Mouse (Mus musculus) left cerebral cortex, adult 9 months (tissue): Measurements from ENCODE around the gene Zfp709.
"Not testable (repeated sequence)": the region's sequence is repeated elsewhere in the genome, so short reads cannot be mapped to it uniquely, and the experiment has no call there.

ENCODE experiments used
- DNase-seq, 2 experiments: peaks; one replicate each; pipeline ENCODE4 v3.0.0; 2022; ENCODE audit warnings: low spot score in 2 of 2

The Zfp709 gene

DNA sequence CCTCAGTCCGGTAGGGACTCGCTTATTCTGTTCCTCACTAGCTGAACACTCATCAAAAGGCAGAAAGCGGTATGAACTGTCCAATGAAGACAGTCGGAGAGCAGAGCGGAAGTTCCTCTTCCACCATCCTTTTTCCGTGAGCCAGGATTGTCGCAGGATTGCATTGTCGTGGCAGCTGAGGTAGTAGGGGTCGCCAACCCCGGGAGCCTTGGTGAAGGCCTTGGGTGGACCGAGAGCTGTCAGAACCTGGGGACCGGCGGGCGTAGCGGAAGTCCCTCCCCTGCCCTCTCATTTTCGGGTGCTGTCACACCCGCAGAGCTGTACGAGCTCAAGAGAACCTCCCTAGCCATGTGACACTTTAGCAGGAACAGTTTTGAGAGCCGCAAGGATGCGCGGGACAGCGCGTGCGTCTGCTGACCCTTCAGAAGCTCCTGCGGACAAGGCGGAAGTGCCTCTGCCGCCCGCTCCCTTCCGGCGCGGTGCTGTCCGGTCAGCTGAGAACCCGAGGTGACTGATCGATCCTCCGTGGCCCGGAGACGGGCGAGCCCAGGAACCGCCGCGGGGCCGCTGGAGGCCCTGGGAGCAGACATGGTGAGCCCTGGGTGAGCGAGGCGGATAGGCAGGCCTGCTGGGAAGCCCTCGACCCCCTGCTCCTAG is at the start of gene Zfp709:
Gene Zfp709 (plus strand): TSS at position 402 of the 657 bp plus-strand sequence.
- peak; percentile 20 to 62 for DNase-seq

DNA sequence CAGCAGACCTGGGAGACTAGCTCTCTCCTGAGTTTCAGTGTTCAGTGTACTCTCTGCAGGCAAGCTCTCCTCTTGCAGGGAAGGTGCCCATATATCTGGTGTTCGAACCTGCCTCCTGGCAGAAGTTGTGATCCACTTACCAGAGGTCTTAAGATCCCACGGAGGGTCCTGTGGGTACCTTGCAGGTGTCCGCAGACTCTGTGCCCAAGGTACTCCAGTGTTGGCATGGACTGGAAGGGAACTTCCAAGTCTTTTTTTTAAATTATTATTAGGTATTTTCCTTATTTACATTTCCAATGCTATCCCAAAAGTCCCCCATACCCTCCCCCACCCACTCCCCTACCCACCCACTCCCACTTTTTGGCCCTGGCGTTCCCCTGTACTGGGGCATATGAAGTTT is 43.6 kb upstream of the Zfp709 start:
- not testable (repeated sequence) for DNase-seq

DNA sequence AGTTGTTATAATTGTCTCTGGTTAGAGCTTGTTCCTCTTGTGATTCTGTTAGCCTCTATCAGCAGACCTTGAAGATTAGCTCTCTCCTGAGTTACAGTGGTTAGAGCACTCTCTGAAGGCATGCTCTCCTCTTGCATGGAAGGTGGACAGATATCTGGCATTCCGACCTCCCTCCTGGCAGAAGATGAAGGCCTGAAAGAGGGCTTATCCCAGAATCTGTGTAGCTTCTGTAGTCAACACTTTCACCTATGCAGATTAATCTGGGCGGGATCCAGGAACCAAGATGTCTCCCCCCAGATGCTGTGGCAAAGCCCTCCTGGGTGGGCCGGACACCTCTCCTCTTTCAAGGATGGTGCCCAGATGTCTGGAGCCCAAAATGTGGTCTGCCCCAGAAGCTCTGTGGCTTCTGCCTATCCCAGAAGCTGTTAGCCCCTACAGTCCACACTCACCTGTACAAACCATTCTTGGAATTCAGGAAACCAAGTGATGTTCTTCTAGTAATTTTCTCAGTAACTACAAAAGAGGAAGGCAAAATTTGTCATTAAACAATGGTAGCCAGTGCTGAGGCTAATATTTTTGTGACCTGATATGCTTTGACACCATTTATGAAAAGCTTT is 40.5 kb upstream of the Zfp709 start:
- DNase-seq: not testable (repeated sequence)

DNA sequence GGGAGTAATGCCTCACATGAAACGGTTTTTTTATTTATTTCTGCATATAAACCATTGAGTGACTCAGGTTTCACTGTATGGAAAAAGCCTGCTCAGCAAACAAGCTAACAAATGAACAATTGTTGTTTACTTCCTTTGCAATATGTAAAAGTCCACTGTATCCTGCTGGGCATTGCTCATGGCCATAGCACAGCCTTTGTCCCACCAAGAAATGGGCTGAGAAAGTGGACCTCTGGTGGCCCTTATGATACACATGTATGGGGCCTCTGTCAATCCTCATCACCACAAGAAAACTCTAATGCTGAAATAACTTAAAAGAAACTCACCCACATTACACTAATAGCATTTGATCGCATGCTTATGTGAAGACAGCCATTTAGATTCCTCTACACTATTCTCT is 39.3 kb upstream of the Zfp709 start:
- DNase-seq: not testable (repeated sequence)

DNA sequence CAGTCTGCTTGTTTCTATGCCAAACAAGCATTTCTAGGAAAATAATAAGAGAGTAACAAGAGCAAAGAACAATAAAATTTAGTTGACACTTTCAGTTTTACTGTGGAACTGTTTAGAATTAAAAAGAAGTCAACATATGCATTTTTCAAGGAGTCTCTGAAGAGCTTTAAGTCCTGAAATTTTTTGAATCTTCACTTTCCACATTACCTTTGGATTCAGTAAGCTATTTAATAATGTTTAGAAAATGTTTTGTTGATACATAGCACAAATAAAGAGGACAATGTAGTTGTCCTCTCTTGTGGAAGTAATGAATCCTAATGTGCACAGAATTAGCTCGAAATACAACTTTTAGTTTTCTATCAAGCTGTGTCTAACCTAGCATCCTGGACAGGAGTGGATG is 37.4 kb upstream of the Zfp709 start:
- DNase-seq: not testable (repeated sequence)

DNA sequence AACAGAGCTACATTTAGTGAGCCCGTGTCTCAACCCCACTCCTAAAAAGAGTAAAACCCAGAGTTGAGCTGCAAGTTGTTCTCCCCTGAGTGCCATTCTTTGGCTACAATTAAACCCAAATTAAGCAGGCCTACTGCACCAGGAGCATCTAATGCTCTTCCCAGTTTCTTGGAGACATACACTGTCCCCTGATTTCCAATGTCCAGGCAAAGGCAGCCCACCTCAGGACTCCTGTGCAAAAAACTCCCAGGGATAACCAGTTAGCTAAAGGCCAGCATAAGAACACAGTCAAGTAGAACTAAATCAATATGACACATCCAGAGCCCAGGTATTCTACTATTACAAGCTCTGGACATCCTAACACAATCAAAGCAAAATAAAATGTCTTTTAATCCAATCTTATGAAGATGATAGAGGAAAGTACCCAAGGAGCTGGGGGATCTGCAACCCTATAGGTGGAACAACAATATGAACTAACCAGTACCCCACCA is 35.8 kb upstream of the Zfp709 start:
- DNase-seq: not testable (repeated sequence)

DNA sequence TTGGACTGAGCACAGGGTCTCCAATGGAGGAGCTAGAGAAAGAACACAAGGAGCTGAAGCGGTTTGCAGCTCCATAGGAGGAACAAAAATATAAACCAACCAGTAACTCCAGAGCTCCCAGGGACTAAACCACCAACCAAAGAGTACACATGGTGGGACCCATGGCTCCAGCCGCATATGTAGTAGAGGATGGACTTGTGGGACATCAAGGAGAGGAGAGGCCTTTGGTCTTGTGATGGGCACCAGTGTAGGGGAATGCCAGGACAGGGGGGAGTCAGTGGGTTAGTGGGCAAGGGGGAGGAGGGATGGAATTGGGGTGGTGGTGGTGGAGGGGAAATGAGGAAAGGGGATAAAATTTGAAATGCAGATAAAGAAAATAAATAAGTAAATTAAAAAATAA is 35.1 kb upstream of the Zfp709 start:
- not testable (repeated sequence) for DNase-seq

DNA sequence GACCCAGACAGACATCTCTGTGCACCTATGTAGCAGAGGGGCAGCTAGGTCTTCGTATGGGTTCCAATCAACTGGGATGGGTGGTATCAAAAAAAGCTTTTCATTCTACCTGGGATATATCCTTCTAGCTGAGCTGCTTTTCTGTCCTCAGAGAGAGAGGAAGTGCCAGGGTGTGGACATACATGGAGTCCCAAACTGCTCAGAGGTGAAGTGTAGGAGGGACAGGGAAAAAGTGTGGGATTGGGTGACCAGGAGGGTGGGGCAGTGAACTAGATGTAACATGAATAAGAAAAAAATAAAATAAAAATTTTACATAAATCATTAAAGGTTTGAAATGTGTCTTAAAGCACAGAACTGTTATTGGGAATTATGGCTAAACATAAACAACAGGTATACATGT is 30.8 kb upstream of the Zfp709 start:
- DNase-seq: not testable (repeated sequence)

DNA sequence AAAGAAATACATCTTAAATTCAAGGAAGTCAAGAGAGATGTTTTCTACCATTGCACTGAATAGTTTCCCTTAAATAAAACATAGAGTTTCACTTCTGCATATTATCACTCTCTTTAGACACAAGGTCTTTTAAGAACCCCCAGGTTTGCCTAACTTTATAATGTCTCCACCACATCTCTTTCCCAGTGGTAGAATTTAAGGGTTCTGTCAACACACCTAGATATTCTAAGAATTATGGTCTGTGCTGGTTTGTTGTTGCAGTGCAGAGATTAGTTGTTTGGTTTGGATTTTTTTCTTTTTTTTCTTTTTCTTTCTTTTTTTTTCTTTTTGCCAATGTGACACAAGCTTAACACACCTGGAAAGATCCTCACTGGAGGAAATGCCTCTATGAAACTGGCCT is 28.5 kb upstream of the Zfp709 start:
- DNase-seq: not testable (repeated sequence)

DNA sequence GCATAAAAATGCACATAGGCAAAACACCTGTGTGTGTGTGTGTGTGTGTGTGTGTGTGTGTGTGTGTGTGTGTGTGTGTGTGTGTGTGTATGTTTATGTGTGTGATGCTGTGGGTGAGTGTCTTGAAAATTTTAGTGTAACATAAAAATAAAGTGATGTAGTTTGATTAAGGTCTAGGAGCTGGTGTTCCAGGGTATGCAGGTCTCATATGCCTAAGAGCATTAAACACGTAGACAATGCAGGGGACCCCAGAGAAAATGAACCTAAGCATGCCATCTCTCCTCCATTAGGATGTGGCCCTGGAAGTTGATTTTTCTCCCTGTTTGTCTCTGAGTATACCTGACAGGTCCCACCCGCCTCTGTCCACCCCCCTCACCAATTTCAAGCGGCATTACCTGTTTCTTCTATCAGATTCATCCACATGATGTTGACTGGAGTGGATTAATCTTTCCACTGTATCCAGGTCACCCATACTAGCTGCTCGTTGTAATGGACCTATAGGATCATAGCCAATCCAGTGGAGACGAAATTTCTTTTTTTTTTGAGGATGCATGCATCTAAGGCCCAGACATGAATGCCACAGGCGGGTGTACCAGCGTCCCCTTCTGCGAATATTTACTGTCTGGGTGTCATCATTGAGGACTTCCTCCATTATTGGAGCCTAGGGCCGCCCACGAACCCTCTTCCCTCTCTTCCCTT is 25.0 kb upstream of the Zfp709 start:
- not testable (repeated sequence) for DNase-seq

DNA sequence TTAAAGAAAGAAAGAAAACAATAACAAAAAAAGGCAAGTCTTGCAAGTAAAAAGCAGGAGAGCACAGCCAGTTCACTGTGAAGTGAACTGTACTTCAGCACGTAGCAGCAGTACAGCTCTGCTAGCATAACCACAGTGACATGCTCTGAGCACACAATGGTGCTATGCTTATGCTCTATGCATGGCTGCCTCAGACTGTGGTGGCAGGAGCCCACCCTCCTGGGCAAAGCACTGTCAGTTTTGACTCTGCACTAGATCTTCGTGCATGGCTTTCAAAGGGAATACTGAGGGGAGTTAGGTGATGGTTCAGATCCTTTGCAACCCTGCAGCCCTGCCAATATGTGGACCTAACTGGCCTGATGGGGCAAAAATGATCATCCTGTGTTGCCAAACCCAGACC is 24.5 kb upstream of the Zfp709 start:
- DNase-seq: not testable (repeated sequence)

DNA sequence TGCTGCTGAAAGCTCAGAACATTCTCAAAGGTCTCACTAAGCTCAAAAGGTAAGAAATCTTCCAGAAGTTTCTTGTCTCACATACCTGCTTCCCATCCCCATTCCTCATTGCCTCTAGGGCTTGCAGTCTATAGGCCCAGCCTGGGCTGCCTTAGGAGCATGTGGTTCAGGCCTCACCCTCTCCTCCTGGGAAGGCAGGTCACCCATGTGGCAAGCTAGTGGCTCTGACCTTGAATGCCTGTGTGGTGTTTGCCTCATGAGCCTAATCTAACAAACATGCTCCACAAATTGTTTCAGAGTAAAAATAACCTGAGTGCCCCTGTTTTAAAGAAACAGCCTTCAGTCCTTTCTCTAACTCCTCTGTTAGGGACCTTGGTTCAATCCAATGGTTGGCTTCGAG is 20.3 kb upstream of the Zfp709 start:
- not testable (repeated sequence) for DNase-seq

DNA sequence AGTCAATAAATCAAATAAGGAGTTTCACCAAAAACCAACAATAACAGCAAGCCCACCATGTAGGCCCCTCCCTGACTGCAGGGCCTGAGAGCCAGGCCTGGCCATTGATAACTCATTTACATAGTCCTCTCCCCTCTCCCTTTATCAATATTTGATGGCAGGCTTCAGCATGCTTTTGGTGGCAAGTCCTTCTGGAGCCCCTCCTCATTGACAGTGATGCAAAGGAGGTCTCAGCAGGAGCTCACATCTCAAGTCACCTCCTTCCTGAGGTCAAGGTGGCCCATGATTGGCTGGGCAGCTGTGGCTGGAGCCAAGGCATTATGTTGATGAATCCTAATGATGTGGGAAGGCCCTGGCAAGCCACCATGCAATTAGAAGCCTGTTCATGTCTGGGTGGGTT is 19.8 kb upstream of the Zfp709 start:
- DNase-seq: not testable (repeated sequence)

DNA sequence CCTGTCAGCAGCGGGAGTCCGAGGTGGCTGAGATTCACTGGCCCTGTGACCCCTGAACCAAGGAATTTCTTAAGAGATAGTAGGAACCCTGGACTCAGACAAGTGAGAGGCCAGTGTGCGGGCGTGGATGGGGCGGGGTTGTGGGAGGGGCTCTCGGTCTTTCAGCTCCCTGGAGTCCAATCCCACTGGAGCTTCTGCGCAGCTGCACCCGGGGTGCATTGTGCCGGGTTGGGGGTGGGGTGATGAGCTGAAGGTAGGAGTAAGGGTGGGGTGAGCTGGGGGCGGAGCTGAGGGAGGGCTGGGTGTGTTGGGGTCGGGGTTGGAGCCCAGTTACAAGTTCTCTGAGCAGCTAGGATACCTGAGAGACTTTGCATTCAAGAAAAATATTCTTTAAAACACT is 18.8 kb downstream of the Zfp709 start:
- not testable (repeated sequence) for DNase-seq

DNA sequence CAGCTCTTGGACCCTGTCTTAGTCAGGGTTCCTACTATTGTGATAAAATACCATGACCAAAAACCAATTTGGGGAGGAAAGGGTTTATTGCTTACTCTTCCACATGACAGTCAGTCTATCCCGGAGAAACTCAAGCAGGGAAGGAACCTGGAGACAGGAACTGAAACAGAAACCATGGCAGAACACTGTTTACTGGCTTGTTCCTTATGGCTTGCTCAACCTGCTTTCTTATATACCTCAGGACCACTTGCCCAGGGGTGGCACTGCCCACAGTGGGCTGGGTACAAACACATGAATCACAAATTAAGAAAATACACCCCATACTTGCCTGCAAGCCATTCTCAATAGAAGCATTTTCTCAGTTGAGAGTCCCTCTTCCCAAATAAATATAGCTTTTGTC is 21.3 kb downstream of the Zfp709 start:
- DNase-seq: not testable (repeated sequence)

DNA sequence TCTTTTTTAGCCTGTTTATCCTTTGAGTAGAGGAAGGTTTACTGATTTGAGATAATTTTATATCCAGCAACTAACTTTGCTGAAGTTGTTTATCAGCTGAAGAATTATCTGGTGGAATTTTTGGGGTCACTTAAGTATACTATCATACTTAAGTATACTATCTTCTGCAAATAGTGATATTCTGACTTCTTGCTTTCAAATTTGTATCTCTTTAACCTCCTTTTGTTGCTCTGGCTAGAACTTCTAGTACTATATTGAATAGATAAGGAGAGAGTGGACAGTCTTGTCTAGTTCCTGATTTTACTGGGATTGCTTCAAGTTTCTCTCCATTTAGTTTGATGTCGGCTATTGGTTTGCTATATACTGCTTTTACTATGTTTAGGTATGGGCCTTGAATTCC is 25.0 kb downstream of the Zfp709 start:
- no peak for DNase-seq

DNA sequence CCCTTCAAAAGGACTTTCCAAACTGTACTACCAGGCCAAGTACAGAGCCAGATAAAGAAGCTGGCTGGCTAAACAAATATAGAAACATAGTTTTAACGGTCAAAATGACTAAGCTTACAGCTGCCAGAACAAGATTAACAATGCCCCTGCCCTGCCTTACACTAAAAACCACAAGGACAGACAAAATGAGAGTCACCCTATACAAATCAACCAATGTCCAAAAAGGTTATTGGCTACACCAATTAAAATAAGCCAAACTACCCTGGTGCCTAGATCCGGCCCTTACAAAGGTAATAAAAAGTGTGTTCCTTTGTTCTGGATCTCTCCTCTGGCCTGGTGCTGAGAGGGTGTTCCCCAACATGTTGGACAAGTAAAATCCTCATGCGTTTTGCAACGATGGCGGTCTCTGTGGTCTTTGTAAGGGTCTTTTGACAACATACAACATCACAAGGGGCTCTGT is 26.0 kb downstream of the Zfp709 start:
- DNase-seq: no peak

DNA sequence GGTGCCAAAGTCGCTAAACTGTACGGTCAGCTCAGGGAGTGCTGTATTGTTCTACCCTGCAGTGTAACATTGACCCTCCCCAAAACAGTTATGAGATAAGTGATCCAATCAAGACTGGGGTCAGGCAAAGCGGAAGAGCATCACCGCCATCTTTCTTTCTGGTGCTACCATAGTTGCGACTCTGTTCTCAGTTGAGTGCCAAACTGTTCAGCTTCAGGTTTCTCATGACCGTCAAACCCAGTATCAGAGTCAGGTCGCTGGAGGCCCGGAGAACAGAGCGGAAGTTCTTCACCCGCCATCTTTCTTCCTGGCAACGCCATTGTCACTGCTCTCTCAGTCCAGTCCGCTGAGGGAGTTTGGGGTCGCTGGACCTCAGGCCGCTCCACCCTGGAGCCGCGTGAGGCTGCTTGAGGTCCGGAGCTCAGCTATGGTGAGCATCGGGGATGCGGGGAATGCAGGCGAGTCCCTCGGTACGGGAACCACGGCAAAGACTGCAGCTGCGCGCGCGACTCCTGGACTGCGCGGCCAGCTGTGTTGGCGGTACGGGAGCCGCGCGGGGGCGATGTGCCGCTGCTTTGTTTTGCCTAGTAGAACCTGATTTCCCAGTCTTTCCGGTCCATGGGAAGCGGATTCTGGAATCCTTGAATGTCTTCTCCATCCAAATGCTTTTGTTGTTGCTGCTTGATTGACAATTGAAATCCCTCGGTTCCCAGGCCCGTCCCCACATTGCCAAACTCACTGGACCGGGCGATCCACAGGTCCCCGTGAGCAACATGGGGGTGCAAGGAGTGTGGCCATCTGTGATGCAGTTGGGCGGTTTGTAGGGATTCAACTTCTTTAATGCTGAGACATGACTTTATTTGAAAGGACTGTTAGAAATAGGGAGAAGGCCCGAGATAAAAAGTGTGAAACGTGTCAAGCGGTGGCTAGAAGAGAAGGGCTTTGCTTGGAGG is 26.8 kb downstream of the Zfp709 start, which contains the start of the genes Zfp882 and Zfp617:
Gene Zfp882 (plus strand): TSS at position 300 of the 953 bp plus-strand sequence.
Gene Zfp617 (plus strand): TSS at position 327 of the 953 bp plus-strand sequence.
- DNase-seq: peak; percentile 87 to 94

DNA sequence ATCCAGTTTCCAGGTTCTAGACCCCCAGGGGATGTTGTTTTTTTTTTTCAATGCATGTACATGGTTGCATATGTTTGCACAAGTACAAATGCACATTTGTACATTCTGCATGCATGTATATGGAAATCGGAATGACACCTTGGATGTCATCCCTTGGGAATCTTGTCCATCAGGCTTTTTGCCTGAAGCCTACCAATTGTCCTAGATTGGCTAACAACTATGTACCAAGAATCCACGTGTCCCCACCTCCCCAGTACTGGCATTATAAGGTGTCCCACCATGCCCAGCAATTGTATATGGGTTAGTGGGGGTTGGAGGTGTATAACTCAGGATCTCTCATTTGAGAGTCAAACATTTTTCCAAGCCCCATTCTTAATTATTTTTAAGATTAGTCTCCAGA is 30.5 kb downstream of the Zfp709 start:
- no peak for DNase-seq

DNA sequence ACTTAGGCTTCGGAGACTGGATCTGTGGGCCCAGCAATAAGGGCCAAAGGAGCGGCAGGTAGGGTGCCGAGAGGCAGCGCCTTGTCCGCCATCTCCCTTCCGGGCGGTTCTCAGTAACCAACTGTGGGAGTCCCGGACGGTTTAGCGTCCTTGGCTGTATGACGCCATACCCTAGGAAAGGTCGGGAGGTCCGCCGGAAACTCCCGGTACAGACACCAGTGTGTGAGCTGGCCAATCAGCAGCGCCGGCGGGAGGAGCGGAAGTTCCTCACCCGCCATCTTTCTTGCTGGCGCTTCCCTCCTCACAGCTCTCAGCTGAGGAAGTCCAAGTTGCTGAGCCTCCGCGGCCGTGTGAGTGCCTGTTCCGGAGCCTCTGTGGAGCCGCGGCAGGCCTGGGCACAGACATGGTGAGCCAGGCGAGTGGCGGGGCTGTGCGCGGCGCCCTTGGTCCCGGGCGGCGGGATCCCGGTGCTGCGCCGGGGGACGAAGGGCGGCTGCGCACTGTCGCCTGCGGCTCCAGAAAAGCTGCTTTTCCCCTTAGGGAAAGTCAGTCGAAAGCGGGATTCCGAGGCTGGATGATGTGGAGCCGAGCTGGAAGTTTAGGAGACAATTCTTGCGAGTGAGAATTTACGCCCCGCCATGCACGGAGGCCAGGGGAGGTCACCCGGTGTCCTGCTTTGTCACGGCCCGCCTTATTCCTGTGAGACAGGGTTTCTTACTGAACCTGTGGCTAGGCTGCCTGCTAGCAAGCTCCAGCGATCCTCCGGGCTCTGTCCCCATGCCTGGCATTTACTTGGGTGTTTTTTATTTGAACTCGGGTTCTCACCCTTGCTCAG is 41.0 kb downstream of the Zfp709 start:
- peak; percentile 89 to 96 for DNase-seq
